ENCODE assay signal across 8 mouse cellular contexts in the genomic region with DNA sequence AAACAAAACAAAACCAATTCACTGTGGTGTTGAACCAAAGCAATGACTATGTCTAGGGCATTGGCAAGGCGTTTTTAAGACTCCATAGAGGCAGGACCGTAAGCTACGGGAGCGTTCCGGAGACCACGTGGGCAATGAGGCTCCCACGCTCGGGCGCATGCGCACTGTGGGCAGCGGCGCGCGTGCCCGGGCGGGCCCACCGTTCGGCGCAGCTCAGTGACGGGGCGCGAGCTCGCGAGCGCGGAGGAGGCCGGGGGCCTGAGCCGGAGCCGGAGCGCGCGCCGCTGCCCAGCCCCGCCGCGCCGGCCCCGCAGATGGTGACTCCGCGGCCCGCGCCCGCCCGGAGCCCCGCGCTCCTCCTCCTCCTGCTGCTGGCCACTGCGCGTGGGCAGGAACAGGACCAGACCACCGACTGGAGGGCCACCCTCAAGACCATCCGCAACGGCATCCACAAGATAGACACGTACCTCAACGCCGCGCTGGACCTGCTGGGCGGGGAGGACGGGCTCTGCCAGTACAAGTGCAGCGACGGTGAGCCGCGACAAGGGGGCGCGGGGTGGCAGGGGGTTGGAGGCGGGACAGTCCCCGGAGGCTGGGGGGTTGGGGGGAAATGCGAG. TPM values are rescaled to one million over a fixed set of nuclear protein-coding genes. Genes with fewer than 3 reads are reported as not detected.
A peak's percentile ranks its signal among the peaks of the same experiment; 100 is the strongest.
DNase-seq lines count a peak whose midpoint lies in the region; ATAC-seq and TF ChIP-seq lines count a peak whose summit lies in the region.

A gene (plus strand): TSS at position 202 of the 617 bp plus-strand sequence.

- peak within 1 kb of the TSS; percentile 71 for H3K4me3 ChIP-seq in embryonic fibroblast, embryonic 13.5 days (ENCODE audit: insufficient read depth, low read length)
- H3K4me3 ChIP-seq in limb, embryonic 13.5 days, result peak within 1 kb of the TSS; percentile 70
- H3K4me3 ChIP-seq in midbrain, embryonic 15.5 days, result peak within 1 kb of the TSS; percentile 78
- H3K4me3 ChIP-seq in spleen, adult 2 months (ENCODE audit: extremely low read depth, insufficient read depth, insufficient read length), result peak within 1 kb of the TSS; percentile 87

- DNase-seq in B cell, adult 2 months, result peak; percentile 88 to 90
- peak; percentile 94 for DNase-seq in brain, adult 2 months (ENCODE audit: low read depth, low spot score)
- peak; percentile 89 to 91 for DNase-seq in heart, adult 9 months (ENCODE audit: low spot score in 2 of 2)
- peak; percentile 87 for DNase-seq in kidney, adult 9 months
- peak; percentile 49 to 82 for DNase-seq in spleen, adult 2 months (ENCODE audit: low read depth in 1 of 2, low spot score in 2 of 2)

- H3K27ac ChIP-seq in embryonic fibroblast, embryonic 13.5 days (ENCODE audit: insufficient read depth, low read length), result no peak within 1 kb of the TSS
- peak within 1 kb of the TSS; percentile 10; the same call in 1 of the 2 replicates for H3K27ac ChIP-seq in limb, embryonic 13.5 days
- peak within 1 kb of the TSS; percentile 89 for H3K27ac ChIP-seq in midbrain, embryonic 15.5 days
- H3K27ac ChIP-seq in spleen, adult 2 months (ENCODE audit: insufficient read depth, low read length), result no peak within 1 kb of the TSS

- no peaks in the 10 kb centered on the region for H3K9me3 ChIP-seq in limb, embryonic 13.5 days
- H3K9me3 ChIP-seq in midbrain, embryonic 15.5 days, result no peaks in the 10 kb centered on the region

- H3K27me3 ChIP-seq in limb, embryonic 13.5 days, result no peaks in the 10 kb centered on the region
- H3K27me3 ChIP-seq in midbrain, embryonic 15.5 days (replicated peaks), result no peaks in the 10 kb centered on the region
- no peaks in the 10 kb centered on the region for H3K27me3 ChIP-seq in spleen, adult 2 months (ENCODE audit: control insufficient read depth, insufficient read depth, low read length)

- no peak for TF ChIP-seq CTCF in embryonic fibroblast, embryonic 13.5 days (IDR thresholded peaks at IDR 0.05; ENCODE audit: borderline replicate concordance, insufficient read depth, low read length)
- no peak for TF ChIP-seq CTCF in spleen, adult 2 months (IDR thresholded peaks at IDR 0.05; ENCODE audit: extremely low read depth, insufficient read depth, insufficient read length, insufficient replicate concordance)

- no peaks in the 10 kb centered on the region for H3K36me3 ChIP-seq in limb, embryonic 13.5 days
- no peaks in the 10 kb centered on the region for H3K36me3 ChIP-seq in midbrain, embryonic 15.5 days (replicated peaks)
- H3K36me3 ChIP-seq in spleen, adult 2 months (ENCODE audit: control insufficient read depth, insufficient read depth, low read length), result no peaks in the 10 kb centered on the region

- peak within 1 kb of the TSS; percentile 92 for H3K4me2 ChIP-seq in limb, embryonic 13.5 days (replicated peaks)
- peak within 1 kb of the TSS; percentile 93 for H3K4me2 ChIP-seq in midbrain, embryonic 15.5 days

- peak within 1 kb of the TSS; percentile 78 for H3K9ac ChIP-seq in limb, embryonic 13.5 days
- H3K9ac ChIP-seq in midbrain, embryonic 15.5 days, result peak within 1 kb of the TSS; percentile 81

- under 1% methylated on average over 44 of the region's 66 CpGs for WGBS in limb, embryonic 13.5 days
- WGBS in midbrain, embryonic 15.5 days, result under 1% methylated on average over 66 of the region's 66 CpGs
- WGBS in spleen, adult 2 months, result 1% methylated on average over 63 of the region's 66 CpGs

- TF ChIP-seq POLR2A in embryonic fibroblast, embryonic 13.5 days (IDR thresholded peaks at IDR 0.05; ENCODE audit: low read depth, low read length), result no peak; the same call in 1 of the 2 replicates
- TF ChIP-seq POLR2A in spleen, adult 2 months (IDR thresholded peaks at IDR 0.05; ENCODE audit: low read depth, low read length), result no peak

- no peaks in the 10 kb centered on the region; the same call in 1 of the 2 replicates for H3K4me1 ChIP-seq in embryonic fibroblast, embryonic 13.5 days (ENCODE audit: control insufficient read depth, insufficient read depth, low read length)
- H3K4me1 ChIP-seq in limb, embryonic 13.5 days, result peaks cover 8% of the 10 kb centered on the region; the same call in 1 of the 2 replicates
- H3K4me1 ChIP-seq in midbrain, embryonic 15.5 days, result peaks cover 12% of the 10 kb centered on the region
- peaks cover 5% of the 10 kb centered on the region; the same call in 1 of the 2 replicates for H3K4me1 ChIP-seq in spleen, adult 2 months (ENCODE audit: control insufficient read depth, insufficient read depth, insufficient read length)

- peak; percentile 90 for ATAC-seq in limb, embryonic 13.5 days (ENCODE audit: low FRiP score, low read depth)
- peak; percentile 97 for ATAC-seq in midbrain, embryonic 15.5 days (replicated peaks)

RNA-seq across cellular contexts. Expression of the gene that starts here (rescaled TPM):
- polyA plus RNA-seq in embryonic fibroblast, embryonic 13.5 days (2011; ENCODE audit: insufficient read length, low read depth, missing spikeins), result 21.1 and 30.5 TPM in 2 replicates
- 21.3 and 22.0 TPM in 2 replicates for polyA plus RNA-seq in limb, embryonic 13.5 days (2015; fragmentation: Nextera tagmentation; extraction: Ambion mirVana)
- 36.7 and 37.4 TPM in 2 replicates for polyA plus RNA-seq in midbrain, embryonic 15.5 days (2015; fragmentation: Nextera tagmentation; extraction: Ambion mirVana)
- 21.3 and 37.3 TPM in 2 replicates for polyA plus RNA-seq in spleen, adult 2 months (2012; rRNA removed)

Comparison
In these comparisons a context has a peak if more than half of its experiments do, and no peak if none do; other contexts are left out.
1. H3K27ac ChIP-seq: peak in limb, embryonic 13.5 days (single experiment) and midbrain, embryonic 15.5 days (single experiment); none in embryonic fibroblast, embryonic 13.5 days (single experiment) and spleen, adult 2 months (single experiment).
2. Peak in every context shown above with its lines, with median percentiles within 50 percentile points of each other: DNase-seq and H3K4me3 ChIP-seq.